Mouse (Mus musculus): Measurements from ENCODE around the gene Aimp2. TPM values are rescaled to one million over a fixed set of nuclear protein-coding genes. Genes with fewer than 3 reads are reported as not detected.

Gene Aimp2
- polyA plus RNA-seq, 1 experiment from 2014 or later = 120 TPM

GRCm38 (mm10) chr5:143885274-143885673 lies 24.4 kb downstream of the Aimp2 start:
- H3K27me3 ChIP-seq (ENCODE audit: control insufficient read depth, insufficient read depth, low read length) = no peaks in the 10 kb centered on the region
- H3K27ac ChIP-seq (ENCODE audit: low read depth, low read length) = no peak overlapping the region
- no peak overlapping the region for H3K9ac ChIP-seq (ENCODE audit: low read depth, low read length)
- H3K4me2 ChIP-seq (replicated peaks; ENCODE audit: low read depth, low read length) = no peak overlapping the region
- H3K4me1 ChIP-seq (ENCODE audit: control insufficient read depth, insufficient read depth, low read length) = no peaks in the 10 kb centered on the region
- H3K4me3 ChIP-seq (ENCODE audit: low read length) = no peak overlapping the region
- peaks cover 93% of the 10 kb centered on the region for H3K36me3 ChIP-seq (ENCODE audit: control insufficient read depth, insufficient read depth, low read length)
- ATAC-seq (ENCODE audit: low FRiP score, low TSS enrichment) = no peak
- H3K9me3 ChIP-seq (ENCODE audit: control insufficient read depth, low read length) = peaks cover 5% of the 10 kb centered on the region; the same call in 1 of the 2 replicates
- WGBS = 95% methylated on average over 3 of the region's 3 CpGs

DNA sequence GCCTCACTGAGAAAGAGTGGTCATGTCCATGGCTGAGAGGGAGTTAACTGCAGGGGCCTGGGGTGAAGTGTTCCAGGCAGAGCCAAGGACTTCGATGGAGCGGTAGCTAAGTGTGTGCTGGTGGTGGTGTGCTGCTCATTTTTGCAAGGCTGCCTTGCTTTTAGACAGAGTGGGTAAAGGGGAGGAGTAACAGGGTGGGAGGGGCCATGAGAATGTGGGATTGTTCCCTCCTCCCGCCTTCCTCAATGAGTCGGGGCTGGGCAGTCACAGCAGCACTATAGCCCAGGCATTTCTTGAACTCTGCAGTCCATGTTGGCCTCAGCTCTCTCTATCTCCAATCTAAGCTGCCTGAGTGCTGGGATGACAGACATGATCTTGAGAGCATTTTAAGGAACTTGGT lies 35.1 kb downstream of the Aimp2 start:
- Histone ChIP-seq H3K27ac (ENCODE audit: low read depth, low read length) (no peak overlapping the region), H3K9me3 (ENCODE audit: control insufficient read depth, low read length) (no peaks in the 10 kb centered on the region), H3K27me3 (ENCODE audit: control insufficient read depth, insufficient read depth, low read length) (no peaks in the 10 kb centered on the region), H3K36me3 (ENCODE audit: control insufficient read depth, insufficient read depth, low read length) (peaks cover 42% of the 10 kb centered on the region), H3K4me3 (ENCODE audit: low read length) (no peak overlapping the region), H3K9ac (ENCODE audit: low read depth, low read length) (no peak overlapping the region), H3K4me1 (ENCODE audit: control insufficient read depth, insufficient read depth, low read length) (no peaks in the 10 kb centered on the region), H3K4me2 (replicated peaks; ENCODE audit: low read depth, low read length) (no peak overlapping the region)
- WGBS = 75% methylated on average over 4 of the region's 4 CpGs
- ATAC-seq (ENCODE audit: low FRiP score, low TSS enrichment) = no peak

- Histone ChIP-seq H3K4me2 (replicated peaks; ENCODE audit: low read depth, low read length) (no peak overlapping the region), H3K27me3 (ENCODE audit: control insufficient read depth, insufficient read depth, low read length) (no peaks in the 10 kb centered on the region), H3K4me3 (ENCODE audit: low read length) (no peak overlapping the region), H3K9ac (ENCODE audit: low read depth, low read length) (no peak overlapping the region), H3K4me1 (ENCODE audit: control insufficient read depth, insufficient read depth, low read length) (no peaks in the 10 kb centered on the region), H3K9me3 (ENCODE audit: control insufficient read depth, low read length) (no peaks in the 10 kb centered on the region), H3K27ac (ENCODE audit: low read depth, low read length) (no peak overlapping the region), H3K36me3 (ENCODE audit: control insufficient read depth, insufficient read depth, low read length) (peaks cover 21% of the 10 kb centered on the region)
- no peak for ATAC-seq (ENCODE audit: low FRiP score, low TSS enrichment)
- WGBS = 89% methylated on average over 11 of the region's 11 CpGs
Measured at GRCm38 (mm10) chr5:143871547-143872169, 38.0 kb downstream of the Aimp2 start.

Other genes starting within 250 kb of the Aimp2 start
- gene Usp42, start 177.6 kb downstream of the Aimp2 start, polyA plus RNA-seq (2014; fragmentation: Nextera tagmentation; extraction: Ambion mirVana) = 17.2 and 23.6 TPM in 2 replicates
- 31.5 and 49.9 TPM in 2 replicates for gene Eif2ak1, start 92.1 kb downstream of the Aimp2 start, polyA plus RNA-seq (2014; fragmentation: Nextera tagmentation; extraction: Ambion mirVana)
- gene Ankrd61, start 12.2 kb downstream of the Aimp2 start, polyA plus RNA-seq (2014; fragmentation: Nextera tagmentation; extraction: Ambion mirVana) = 0.31 and 0.36 TPM in 2 replicates
- 27.2 and 37.5 TPM in 2 replicates for gene Pms2, start 117 bp upstream of the Aimp2 start, polyA plus RNA-seq (2014; fragmentation: Nextera tagmentation; extraction: Ambion mirVana)
- gene Gm42421, start 18.3 kb upstream of the Aimp2 start, polyA plus RNA-seq (2014; fragmentation: Nextera tagmentation; extraction: Ambion mirVana) = 0.50 and 0.64 TPM in 2 replicates
- 0.54 and 0.68 TPM in 2 replicates for gene Rsph10b, start 23.2 kb upstream of the Aimp2 start, polyA plus RNA-seq (2014; fragmentation: Nextera tagmentation; extraction: Ambion mirVana)
- gene Ccz1, start 105.0 kb upstream of the Aimp2 start, polyA plus RNA-seq (2014; fragmentation: Nextera tagmentation; extraction: Ambion mirVana) = 85.2 and 97.1 TPM in 2 replicates
- 6.5 and 8.2 TPM in 2 replicates for gene Ocm, start 116.8 kb upstream of the Aimp2 start, polyA plus RNA-seq (2014; fragmentation: Nextera tagmentation; extraction: Ambion mirVana)
- gene Lmtk2, start 190.6 kb upstream of the Aimp2 start, polyA plus RNA-seq (2014; fragmentation: Nextera tagmentation; extraction: Ambion mirVana) = 4.1 and 6.8 TPM in 2 replicates

Measured in kidney, embryonic 14.5 days (tissue).